Mouse (Mus musculus): Measurements from ENCODE around the gene Eef1a2.
A peak's percentile ranks its signal among the peaks of the same experiment; 100 is the strongest.
"Not testable (repeated sequence)": the region's sequence is repeated elsewhere in the genome, so short reads cannot be mapped to it uniquely, and the experiment has no call there.

The Eef1a2 gene

GRCm38 (mm10) chr2:181156248-181157121, at the start of gene Eef1a2:
Eef1a2 (minus strand) TSS chr2:181157014.
- no peak for DNase-seq (ENCODE audit: extremely low spot score, low read depth, low spot score)

GRCm38 (mm10) chr2:181206118-181206517, 49.3 kb upstream of the Eef1a2 start:
- no peak for DNase-seq (ENCODE audit: extremely low spot score, low read depth, low spot score)

GRCm38 (mm10) chr2:181205678-181206077, 48.9 kb upstream of the Eef1a2 start:
- no peak for DNase-seq (ENCODE audit: extremely low spot score, low read depth, low spot score)

- DNase-seq (ENCODE audit: extremely low spot score, low read depth, low spot score) = no peak
Measured at GRCm38 (mm10) chr2:181202886-181203285, 46.1 kb upstream of the Eef1a2 start.

GRCm38 (mm10) chr2:181202422-181202821, 45.6 kb upstream of the Eef1a2 start, which contains the start of gene Ptk6:
Ptk6 (minus strand) TSS chr2:181202789.
- no peak for DNase-seq (ENCODE audit: extremely low spot score, low read depth, low spot score)

- no peak for DNase-seq (ENCODE audit: extremely low spot score, low read depth, low spot score)
Measured at GRCm38 (mm10) chr2:181201606-181202005, 44.8 kb upstream of the Eef1a2 start.

GRCm38 (mm10) chr2:181196628-181197300, 40.0 kb upstream of the Eef1a2 start:
- DNase-seq (ENCODE audit: extremely low spot score, low read depth, low spot score) = no peak

GRCm38 (mm10) chr2:181193044-181193443, 36.2 kb upstream of the Eef1a2 start:
- DNase-seq (ENCODE audit: extremely low spot score, low read depth, low spot score) = no peak

GRCm38 (mm10) chr2:181191936-181192335, 35.1 kb upstream of the Eef1a2 start:
- no peak for DNase-seq (ENCODE audit: extremely low spot score, low read depth, low spot score)

GRCm38 (mm10) chr2:181191385-181191784, 34.6 kb upstream of the Eef1a2 start:
- not testable (repeated sequence) for DNase-seq (ENCODE audit: extremely low spot score, low read depth, low spot score)

GRCm38 (mm10) chr2:181189321-181189720, 32.5 kb upstream of the Eef1a2 start:
- no peak for DNase-seq (ENCODE audit: extremely low spot score, low read depth, low spot score)

GRCm38 (mm10) chr2:181188681-181189080, 31.9 kb upstream of the Eef1a2 start:
- no peak for DNase-seq (ENCODE audit: extremely low spot score, low read depth, low spot score)

GRCm38 (mm10) chr2:181187121-181188000, 30.5 kb upstream of the Eef1a2 start, which contains the start of gene Ppdpf:
Ppdpf (plus strand) TSS chr2:181187247.
- DNase-seq (ENCODE audit: extremely low spot score, low read depth, low spot score) = peak; percentile 14

- DNase-seq (ENCODE audit: extremely low spot score, low read depth, low spot score) = peak; percentile 66
Measured at GRCm38 (mm10) chr2:181186635-181187034, 29.8 kb upstream of the Eef1a2 start.

- no peak for DNase-seq (ENCODE audit: extremely low spot score, low read depth, low spot score)
Measured at GRCm38 (mm10) chr2:181180898-181181297, 24.1 kb upstream of the Eef1a2 start.

- DNase-seq (ENCODE audit: extremely low spot score, low read depth, low spot score) = no peak
Measured at GRCm38 (mm10) chr2:181178471-181178870, 21.7 kb upstream of the Eef1a2 start.

GRCm38 (mm10) chr2:181178015-181178414, 21.2 kb upstream of the Eef1a2 start:
- DNase-seq (ENCODE audit: extremely low spot score, low read depth, low spot score) = no peak

- DNase-seq (ENCODE audit: extremely low spot score, low read depth, low spot score) = no peak
Measured at GRCm38 (mm10) chr2:181174646-181175045, 17.8 kb upstream of the Eef1a2 start.

- DNase-seq (ENCODE audit: extremely low spot score, low read depth, low spot score) = no peak
Measured at GRCm38 (mm10) chr2:181166469-181166868, 9.7 kb upstream of the Eef1a2 start.

- no peak for DNase-seq (ENCODE audit: extremely low spot score, low read depth, low spot score)
Measured at GRCm38 (mm10) chr2:181160821-181161220, 4.0 kb upstream of the Eef1a2 start.

GRCm38 (mm10) chr2:181159771-181160170, 3.0 kb upstream of the Eef1a2 start:
- no peak for DNase-seq (ENCODE audit: extremely low spot score, low read depth, low spot score)

All from hindlimb bud, embryonic 11.5 days (tissue).